Mouse (Mus musculus) limb, embryonic 15.5 days (tissue): ENCODE data around the gene Alox12e. TPM values are rescaled to one million over a fixed set of nuclear protein-coding genes. Genes with fewer than 3 reads are reported as not detected.
A peak's percentile ranks its signal among the peaks of the same experiment; 100 is the strongest.

Experiments used
- ATAC-seq: fragments of 200-750 bp; cut with Nextera tagmentation; 2 replicates; pipeline ENCODE4 v1.8.0; 2017; ENCODE audit warnings: low read depth, moderate TSS enrichment; ENCODE audit not compliant: insufficient number of reproducible peaks, low FRiP score, low TSS enrichment
- H3K27ac ChIP-seq: fragments of 300-500 bp; sonication (generic); 2 replicates; pipeline ENCODE4 v1.5.1; 2015; ENCODE audit warnings: moderate library complexity, mild to moderate bottlenecking, inconsistent platforms
- H3K27me3 ChIP-seq: fragments of 300-500 bp; sonication (generic); 2 replicates; pipeline ENCODE4 v1.6.1; 2015; ENCODE audit warnings: inconsistent platforms
- H3K36me3 ChIP-seq: fragments of 300-500 bp; sonication (generic); 2 replicates; pipeline ENCODE4 v1.6.1; 2015; ENCODE audit warnings: inconsistent platforms
- H3K4me1 ChIP-seq: fragments of 300-500 bp; sonication (generic); 2 replicates; pipeline ENCODE4 v1.6.1; 2015; ENCODE audit warnings: inconsistent platforms
- H3K4me2 ChIP-seq: fragments of 300-500 bp; sonication (generic); 2 replicates; pipeline ENCODE4 v1.6.1; 2015; ENCODE audit warnings: mild to moderate bottlenecking, inconsistent platforms
- H3K4me3 ChIP-seq: fragments of 300-500 bp; sonication (generic); 2 replicates; pipeline ENCODE4 v1.5.1; 2015; ENCODE audit warnings: mild to moderate bottlenecking, inconsistent platforms
- H3K9ac ChIP-seq: fragments of 300-500 bp; sonication (generic); 2 replicates; pipeline ENCODE4 v1.6.1; 2015; ENCODE audit warnings: inconsistent platforms
- H3K9me3 ChIP-seq: fragments of 300-500 bp; sonication (generic); 2 replicates; pipeline ENCODE4 v1.6.1; 2016; ENCODE audit warnings: inconsistent platforms
- WGBS: fragments of 180-500 bp; shearing (Covaris S2); methylation state at CpG from one replicate; pipeline ENCODE4 v1.1.7; 2015; 5-methylcytosine and 5-hydroxymethylcytosine counted together
- polyA plus RNA-seq: library from polyadenylated mRNA; unstranded; fragments of >200 nt; fragmentation: Nextera tagmentation; extraction: Ambion mirVana; gene quantifications from 2 replicates; pipeline ENCODE4 v1.2.1, GENCODE M21; 2015

Gene Alox12e
- polyA plus RNA-seq, 1 experiment from 2014 or later, result 0.50 TPM

DNA sequence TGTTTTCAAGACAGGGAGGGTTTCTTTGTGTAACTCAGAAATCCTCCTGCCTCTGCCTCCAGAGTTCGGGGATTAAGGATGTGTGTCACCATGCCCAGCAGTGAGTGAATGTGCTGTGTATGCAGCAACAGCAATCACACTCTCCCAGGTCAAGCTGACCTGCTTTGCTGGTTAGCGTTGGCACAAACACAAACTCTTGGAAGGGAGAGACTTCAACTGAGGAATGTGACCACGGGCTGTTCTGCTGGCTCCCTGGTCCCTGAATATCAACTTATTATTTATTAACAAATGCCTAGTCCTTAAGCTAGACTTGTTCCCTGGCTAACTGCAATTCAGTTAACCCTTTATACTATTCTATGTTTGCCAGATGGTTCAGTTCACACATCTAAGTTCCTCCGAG is 38.8 kb downstream of the Alox12e start:
- Histone ChIP-seq H3K4me3 (no peak overlapping the region), H3K4me2 (no peak overlapping the region), H3K9ac (no peak overlapping the region), H3K36me3 (no peaks in the 10 kb centered on the region), H3K27me3 (no peaks in the 10 kb centered on the region), H3K9me3 (no peaks in the 10 kb centered on the region), H3K27ac (no peak overlapping the region), H3K4me1 (peaks cover 7% of the 10 kb centered on the region)
- 78% methylated on average over 4 of the region's 4 CpGs for WGBS
- no peak for ATAC-seq

- no peak overlapping the region for H3K4me2 ChIP-seq
- no peak overlapping the region for H3K4me3 ChIP-seq
- H3K27ac ChIP-seq, result no peak overlapping the region
- H3K9me3 ChIP-seq, result no peaks in the 10 kb centered on the region
- H3K36me3 ChIP-seq, result no peaks in the 10 kb centered on the region
- WGBS, result 52% methylated on average over 3 of the region's 3 CpGs
- 0 out of 2 replicates have a peak, but pooled peaks cover 4% of the 10 kb centered on the region for H3K4me1 ChIP-seq
- no peak for ATAC-seq
- no peaks in the 10 kb centered on the region for H3K27me3 ChIP-seq
- no peak overlapping the region for H3K9ac ChIP-seq
Measured at GRCm38 (mm10) chr11:70280441-70280840, 42.0 kb downstream of the Alox12e start.

- 73% methylated on average over 3 of the region's 3 CpGs for WGBS
- Histone ChIP-seq H3K4me2 (no peak overlapping the region), H3K36me3 (no peaks in the 10 kb centered on the region), H3K4me3 (no peak overlapping the region), H3K27me3 (no peaks in the 10 kb centered on the region), H3K9me3 (no peaks in the 10 kb centered on the region), H3K9ac (no peak overlapping the region), H3K4me1 (0 out of 2 replicates have a peak, but pooled peaks cover 4% of the 10 kb centered on the region), H3K27ac (no peak overlapping the region)
- ATAC-seq, result no peak
Measured at GRCm38 (mm10) chr11:70278961-70279360, 43.5 kb downstream of the Alox12e start.

DNA sequence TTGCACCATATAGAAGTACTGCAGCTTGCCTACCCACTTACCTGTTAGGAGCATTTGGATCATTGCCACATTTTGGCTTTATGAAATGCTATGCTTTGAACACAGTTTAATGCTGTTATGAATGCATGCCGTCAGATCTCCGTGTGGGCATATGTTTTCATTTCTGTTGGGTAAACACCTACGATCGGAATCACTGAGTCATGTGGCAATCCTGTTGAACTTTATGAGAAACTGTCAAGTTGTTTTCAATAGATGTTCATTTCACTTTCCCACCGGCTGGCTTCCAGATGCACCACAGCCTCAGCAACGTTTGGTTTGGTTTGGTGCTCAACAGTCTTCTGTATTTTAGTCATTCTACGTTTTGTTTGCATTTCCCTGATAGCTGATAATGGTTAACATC is 50.8 kb downstream of the Alox12e start:
- Histone ChIP-seq H3K36me3 (no peaks in the 10 kb centered on the region), H3K9me3 (no peaks in the 10 kb centered on the region), H3K4me1 (peaks cover 4% of the 10 kb centered on the region; the same call in 1 of the 2 replicates), H3K27ac (no peak overlapping the region), H3K27me3 (no peaks in the 10 kb centered on the region), H3K9ac (no peak overlapping the region), H3K4me2 (no peak overlapping the region), H3K4me3 (no peak overlapping the region)
- 51% methylated on average over 7 of the region's 7 CpGs for WGBS
- ATAC-seq, result no peak

DNA sequence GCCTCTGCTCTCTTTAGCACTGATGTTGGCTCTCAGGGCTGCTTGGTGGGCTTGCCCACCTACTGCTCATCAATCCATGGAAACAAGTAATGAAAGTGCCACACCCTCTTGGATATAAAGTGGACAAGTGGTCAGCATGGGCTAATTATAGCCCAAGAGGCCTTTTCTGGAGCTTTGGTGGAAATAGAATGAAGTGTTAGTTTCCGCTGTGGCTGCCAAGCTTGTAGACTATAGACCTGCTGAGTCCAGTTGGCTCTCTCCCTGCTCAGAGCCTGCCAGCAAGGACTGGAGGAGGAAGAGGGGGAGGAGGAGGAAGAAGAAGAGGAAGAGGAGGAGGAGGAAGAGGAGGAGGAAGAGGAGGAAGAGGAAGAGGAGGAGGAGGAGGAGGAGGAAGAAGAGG is 56.0 kb downstream of the Alox12e start:
- Histone ChIP-seq H3K9ac (no peak overlapping the region), H3K4me1 (peaks cover 18% of the 10 kb centered on the region), H3K27ac (peak overlapping the region; percentile 79), H3K9me3 (no peaks in the 10 kb centered on the region), H3K4me3 (no peak overlapping the region), H3K27me3 (no peaks in the 10 kb centered on the region), H3K36me3 (no peaks in the 10 kb centered on the region), H3K4me2 (no peak overlapping the region)
- 42% methylated on average over 1 of the region's 1 CpGs for WGBS
- peak; percentile 76 for ATAC-seq

DNA sequence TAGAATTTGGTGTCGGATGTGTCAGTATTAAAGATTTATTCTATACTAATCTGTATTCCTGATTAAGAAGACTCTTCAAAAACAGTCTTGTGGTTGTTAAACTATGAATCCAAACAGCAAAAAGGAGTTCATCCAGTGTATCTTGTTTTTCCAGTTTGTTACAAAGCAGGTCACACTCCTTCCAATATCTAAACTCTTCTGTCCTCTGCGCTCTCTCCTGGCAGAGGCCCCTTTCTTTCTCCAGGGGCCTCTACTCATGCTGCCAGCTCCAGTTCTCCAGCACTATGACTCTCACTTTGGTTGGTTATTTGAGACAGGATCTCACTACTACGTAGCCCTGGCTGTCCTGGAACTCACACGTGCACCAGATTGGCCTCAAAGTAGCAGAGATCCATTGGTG is 56.6 kb downstream of the Alox12e start:
- H3K9me3 ChIP-seq, result no peaks in the 10 kb centered on the region
- peak; percentile 52; the same call in 1 of the 2 replicates for ATAC-seq
- WGBS, result 55% methylated on average over 4 of the region's 4 CpGs
- H3K27me3 ChIP-seq, result no peaks in the 10 kb centered on the region
- H3K9ac ChIP-seq, result no peak overlapping the region
- H3K36me3 ChIP-seq, result no peaks in the 10 kb centered on the region
- no peak overlapping the region for H3K4me2 ChIP-seq
- peak overlapping the region; percentile 79 for H3K27ac ChIP-seq
- H3K4me3 ChIP-seq, result no peak overlapping the region
- H3K4me1 ChIP-seq, result peaks cover 18% of the 10 kb centered on the region

Other genes with a start within 250 kb of the Alox12e start
- 0.54 and 0.83 TPM in 2 replicates for gene Asgr2, start 230.0 kb downstream of the Alox12e start, polyA plus RNA-seq
- 1.2 and 1.6 TPM in 2 replicates for gene Mgl2, start 192.3 kb downstream of the Alox12e start, polyA plus RNA-seq
- 1.8 and 2.3 TPM in 2 replicates for gene Clec10a, start 166.4 kb downstream of the Alox12e start, polyA plus RNA-seq
- 1.5 and 1.6 TPM in 2 replicates for gene Slc16a11, start 109.9 kb downstream of the Alox12e start, polyA plus RNA-seq
- gene Slc16a13, start 101.6 kb downstream of the Alox12e start, polyA plus RNA-seq, result 11.0 and 12.3 TPM in 2 replicates
- 12.1 and 13.9 TPM in 2 replicates for gene Bcl6b, start 92.8 kb downstream of the Alox12e start, polyA plus RNA-seq
- 154 and 172 TPM in 2 replicates for gene 0610010K14Rik, start 84.7 kb downstream of the Alox12e start, polyA plus RNA-seq
- 12.1 TPM in 2 replicates for gene Gm21988, start 82.8 kb downstream of the Alox12e start, polyA plus RNA-seq
- gene Rnasek, start 82.8 kb downstream of the Alox12e start, polyA plus RNA-seq, result 219 and 226 TPM in 2 replicates
- 17.4 and 19.3 TPM in 2 replicates for gene Alox12, start 67.3 kb downstream of the Alox12e start, polyA plus RNA-seq
- gene Alox15, start 29.4 kb upstream of the Alox12e start, polyA plus RNA-seq, result 0.23 and 0.62 TPM in 2 replicates
- gene Pelp1, start 87.4 kb upstream of the Alox12e start, polyA plus RNA-seq, result 31.7 and 33.7 TPM in 2 replicates
- 19.6 and 22.2 TPM in 2 replicates for gene Arrb2, start 110.0 kb upstream of the Alox12e start, polyA plus RNA-seq
- 37.6 and 40.2 TPM in 2 replicates for gene Med11, start 129.3 kb upstream of the Alox12e start, polyA plus RNA-seq
- 0.51 and 0.76 TPM in 2 replicates for gene Zmynd15, start 136.8 kb upstream of the Alox12e start, polyA plus RNA-seq
- gene Cxcl16, start 137.4 kb upstream of the Alox12e start, polyA plus RNA-seq, result 5.3 and 6.8 TPM in 2 replicates
- 0.37 and 0.45 TPM in 2 replicates for gene Tm4sf5, start 182.6 kb upstream of the Alox12e start, polyA plus RNA-seq
- gene Vmo1, start 192.0 kb upstream of the Alox12e start, polyA plus RNA-seq, result 0.23 and 0.27 TPM in 2 replicates
- 0.26 and 0.65 TPM in 2 replicates for gene Gltpd2, start 196.6 kb upstream of the Alox12e start, polyA plus RNA-seq
- gene Psmb6, start 202.7 kb upstream of the Alox12e start, polyA plus RNA-seq, result 660 and 698 TPM in 2 replicates
- not detected in 2 replicates for gene Gm40193, start 210.3 kb upstream of the Alox12e start, polyA plus RNA-seq
- gene Pld2, start 217.4 kb upstream of the Alox12e start, polyA plus RNA-seq, result 10.4 and 11.9 TPM in 2 replicates
- 14.1 TPM in 2 replicates for gene Mink1, start 240.3 kb upstream of the Alox12e start, polyA plus RNA-seq